Mouse (Mus musculus): ENCODE measurements around the gene Adgrg6. TPM values are rescaled to one million over a fixed set of nuclear protein-coding genes. Genes with fewer than 3 reads are reported as not detected.

The Adgrg6 gene
- polyA plus RNA-seq, 1 experiment from 2014 or later: 1.1 TPM

- no peak for ATAC-seq
- Histone ChIP-seq H3K27ac (no peak overlapping the region), H3K4me2 (replicated peaks) (no peak overlapping the region), H3K27me3 (no peaks in the 10 kb centered on the region), H3K9ac (replicated peaks) (no peak overlapping the region), H3K36me3 (no peaks in the 10 kb centered on the region), H3K4me1 (replicated peaks) (no peaks in the 10 kb centered on the region), H3K4me3 (replicated peaks) (no peak overlapping the region), H3K9me3 (no peaks in the 10 kb centered on the region)
- WGBS: 57% methylated on average over 5 of the region's 5 CpGs
Measured at GRCm38 (mm10) chr10:14480928-14481327, 64.5 kb downstream of the Adgrg6 start.

GRCm38 (mm10) chr10:14476393-14476792 is 69.1 kb downstream of the Adgrg6 start:
- no peak overlapping the region for H3K4me3 ChIP-seq (replicated peaks)
- no peaks in the 10 kb centered on the region for H3K27me3 ChIP-seq
- no peak overlapping the region for H3K4me2 ChIP-seq (replicated peaks)
- no peak overlapping the region for H3K27ac ChIP-seq
- no peaks in the 10 kb centered on the region for H3K36me3 ChIP-seq
- H3K4me1 ChIP-seq (replicated peaks): no peaks in the 10 kb centered on the region
- no peak for ATAC-seq
- no peak overlapping the region for H3K9ac ChIP-seq (replicated peaks)
- WGBS: 58% methylated on average over 1 of the region's 1 CpGs
- H3K9me3 ChIP-seq: no peaks in the 10 kb centered on the region

- no peak overlapping the region for H3K4me3 ChIP-seq (replicated peaks)
- no peak overlapping the region for H3K27ac ChIP-seq
- no peak overlapping the region for H3K9ac ChIP-seq (replicated peaks)
- H3K9me3 ChIP-seq: no peaks in the 10 kb centered on the region
- no peaks in the 10 kb centered on the region for H3K27me3 ChIP-seq
- no peak overlapping the region for H3K4me2 ChIP-seq (replicated peaks)
- no peaks in the 10 kb centered on the region; the same call in 1 of the 2 replicates for H3K4me1 ChIP-seq (replicated peaks)
- WGBS: 89% methylated on average over 2 of the region's 2 CpGs
- H3K36me3 ChIP-seq: no peaks in the 10 kb centered on the region
- no peak for ATAC-seq
Measured at GRCm38 (mm10) chr10:14475641-14476040, 69.8 kb downstream of the Adgrg6 start.

- 87% methylated on average over 8 of the region's 8 CpGs for WGBS
- Histone ChIP-seq H3K36me3 (no peaks in the 10 kb centered on the region), H3K4me1 (replicated peaks) (no peaks in the 10 kb centered on the region; the same call in 1 of the 2 replicates), H3K4me3 (replicated peaks) (no peak overlapping the region), H3K9ac (replicated peaks) (no peak overlapping the region), H3K27ac (no peak overlapping the region), H3K4me2 (replicated peaks) (no peak overlapping the region), H3K27me3 (no peaks in the 10 kb centered on the region), H3K9me3 (no peaks in the 10 kb centered on the region)
- ATAC-seq: no peak
Measured at GRCm38 (mm10) chr10:14474541-14475305, 70.7 kb downstream of the Adgrg6 start.

GRCm38 (mm10) chr10:14471039-14471550 is 74.4 kb downstream of the Adgrg6 start:
- Histone ChIP-seq H3K27me3 (no peaks in the 10 kb centered on the region), H3K9me3 (no peaks in the 10 kb centered on the region), H3K4me2 (replicated peaks) (no peak overlapping the region), H3K9ac (replicated peaks) (no peak overlapping the region), H3K4me1 (replicated peaks) (no peaks in the 10 kb centered on the region; the same call in 1 of the 2 replicates), H3K4me3 (replicated peaks) (no peak overlapping the region), H3K27ac (no peak overlapping the region), H3K36me3 (no peaks in the 10 kb centered on the region)
- WGBS: 43% methylated on average over 5 of the region's 5 CpGs
- ATAC-seq: no peak

GRCm38 (mm10) chr10:14468623-14469022 is 76.8 kb downstream of the Adgrg6 start:
- no peak for ATAC-seq

GRCm38 (mm10) chr10:14463796-14464511 is 81.5 kb downstream of the Adgrg6 start:
- Histone ChIP-seq H3K9ac (replicated peaks) (no peak overlapping the region), H3K9me3 (no peaks in the 10 kb centered on the region), H3K4me1 (replicated peaks) (no peaks in the 10 kb centered on the region), H3K4me3 (replicated peaks) (no peak overlapping the region), H3K27ac (no peak overlapping the region), H3K27me3 (no peaks in the 10 kb centered on the region), H3K36me3 (no peaks in the 10 kb centered on the region), H3K4me2 (replicated peaks) (no peak overlapping the region)
- WGBS: 92% methylated on average over 4 of the region's 4 CpGs
- no peak for ATAC-seq

More at GRCm38 (mm10) chr10:14468623-14469022, 76.8 kb downstream of the Adgrg6 start:
- Histone ChIP-seq H3K9ac (replicated peaks) (no peak overlapping the region), H3K27ac (no peak overlapping the region), H3K4me2 (replicated peaks) (no peak overlapping the region), H3K36me3 (no peaks in the 10 kb centered on the region), H3K4me1 (replicated peaks) (no peaks in the 10 kb centered on the region; the same call in 1 of the 2 replicates), H3K9me3 (no peaks in the 10 kb centered on the region), H3K4me3 (replicated peaks) (no peak overlapping the region), H3K27me3 (no peaks in the 10 kb centered on the region)
- 87% methylated on average over 10 of the region's 10 CpGs for WGBS

GRCm38 (mm10) chr10:14460933-14461514 is 84.4 kb downstream of the Adgrg6 start:
- no peaks in the 10 kb centered on the region for H3K4me1 ChIP-seq (replicated peaks)
- H3K4me2 ChIP-seq (replicated peaks): no peak overlapping the region
- ATAC-seq: no peak
- H3K36me3 ChIP-seq: no peaks in the 10 kb centered on the region
- no peaks in the 10 kb centered on the region for H3K27me3 ChIP-seq
- H3K27ac ChIP-seq: no peak overlapping the region
- no peak overlapping the region for H3K4me3 ChIP-seq (replicated peaks)
- 88% methylated on average over 4 of the region's 4 CpGs for WGBS
- no peak overlapping the region for H3K9ac ChIP-seq (replicated peaks)
- H3K9me3 ChIP-seq: no peaks in the 10 kb centered on the region

GRCm38 (mm10) chr10:14460252-14460932 is 85.1 kb downstream of the Adgrg6 start:
- 71% methylated on average over 5 of the region's 5 CpGs for WGBS
- Histone ChIP-seq H3K4me1 (replicated peaks) (no peaks in the 10 kb centered on the region), H3K9ac (replicated peaks) (no peak overlapping the region), H3K4me3 (replicated peaks) (no peak overlapping the region), H3K4me2 (replicated peaks) (no peak overlapping the region), H3K9me3 (no peaks in the 10 kb centered on the region), H3K36me3 (no peaks in the 10 kb centered on the region), H3K27me3 (no peaks in the 10 kb centered on the region), H3K27ac (no peak overlapping the region)
- ATAC-seq: no peak

- 92% methylated on average over 7 of the region's 7 CpGs for WGBS
- H3K9ac ChIP-seq (replicated peaks): no peak overlapping the region
- H3K4me1 ChIP-seq (replicated peaks): no peaks in the 10 kb centered on the region
- H3K36me3 ChIP-seq: no peaks in the 10 kb centered on the region
- no peak overlapping the region for H3K4me2 ChIP-seq (replicated peaks)
- H3K27me3 ChIP-seq: no peaks in the 10 kb centered on the region
- no peak overlapping the region for H3K4me3 ChIP-seq (replicated peaks)
- H3K9me3 ChIP-seq: no peaks in the 10 kb centered on the region
- ATAC-seq: no peak
- H3K27ac ChIP-seq: no peak overlapping the region
Measured at GRCm38 (mm10) chr10:14459819-14460218, 85.6 kb downstream of the Adgrg6 start.

- Histone ChIP-seq H3K9ac (replicated peaks) (no peak overlapping the region), H3K4me3 (replicated peaks) (no peak overlapping the region), H3K36me3 (no peaks in the 10 kb centered on the region), H3K27me3 (no peaks in the 10 kb centered on the region), H3K4me1 (replicated peaks) (no peaks in the 10 kb centered on the region), H3K27ac (no peak overlapping the region), H3K4me2 (replicated peaks) (no peak overlapping the region), H3K9me3 (no peaks in the 10 kb centered on the region)
- WGBS: 96% methylated on average over 10 of the region's 10 CpGs
- no peak for ATAC-seq
Measured at GRCm38 (mm10) chr10:14459330-14459729, 86.1 kb downstream of the Adgrg6 start.
